Mouse (Mus musculus) heart, embryonic 14.5 days (tissue): ENCODE measurements at regions not wholly inside any gene's neighbourhood (a gene's known extent, or its start where the extent isn't known, plus 50 kb on each side); places are given as distances from the start of the nearest gene placed in this dataset.

ENCODE experiments used
- ATAC-seq: fragments of 200-750 bp; cut with Nextera tagmentation; 2 replicates; pipeline ENCODE4 v1.8.0; 2017; ENCODE audit warnings: low read depth, moderate TSS enrichment; ENCODE audit not compliant: insufficient number of reproducible peaks, insufficient read depth, low FRiP score
- H3K27ac ChIP-seq, 2 experiments: fragments of 200-500 bp in 1 of 2; fragments of 300-500 bp in 1 of 2; sonication (generic) in 1 of 2; replicated peaks in 1 of 2; 2 replicates each; pipeline ENCODE4 v1.5.1; 2012 to 2014; ENCODE audit warnings: low read depth in 2 of 2, low read length in 2 of 2, control low read depth in 1 of 2, mild to moderate bottlenecking in 1 of 2, mixed read lengths in 1 of 2; ENCODE audit not compliant: control insufficient read depth in 1 of 2, insufficient read depth in 1 of 2
- H3K27me3 ChIP-seq: fragments of 300-500 bp; sonication (generic); 2 replicates; pipeline ENCODE4 v1.6.1; 2014; ENCODE audit warnings: mild to moderate bottlenecking, low read length, control low read depth; ENCODE audit not compliant: control insufficient read depth, insufficient read depth
- H3K36me3 ChIP-seq: fragments of 300-500 bp; sonication (generic); 2 replicates; pipeline ENCODE4 v1.6.1; 2014; ENCODE audit warnings: mild to moderate bottlenecking, control low read depth, low read length, mixed read lengths; ENCODE audit not compliant: control insufficient read depth, insufficient read depth
- H3K4me1 ChIP-seq, 2 experiments: fragments of 200-500 bp in 1 of 2; fragments of 300-500 bp in 1 of 2; sonication (generic) in 1 of 2; 2 replicates each; pipeline ENCODE4 v1.6.1; 2012 to 2014; ENCODE audit warnings: low read length in 2 of 2, control low read depth in 1 of 2, mixed read lengths in 1 of 2; ENCODE audit not compliant: control insufficient read depth in 2 of 2, insufficient read depth in 2 of 2
- H3K4me2 ChIP-seq: fragments of 300-500 bp; sonication (generic); 2 replicates; pipeline ENCODE4 v1.6.1; 2014; ENCODE audit warnings: mild to moderate bottlenecking, low read length
- H3K4me3 ChIP-seq, 2 experiments: fragments of 200-500 bp in 1 of 2; fragments of 300-500 bp in 1 of 2; sonication (generic) in 1 of 2; 2 replicates each; pipeline ENCODE4 v1.5.1; 2012 to 2014; ENCODE audit warnings: low read length in 2 of 2, mild to moderate bottlenecking in 2 of 2, control low read depth in 1 of 2, low read depth in 1 of 2, moderate library complexity in 1 of 2; ENCODE audit not compliant: control insufficient read depth in 1 of 2, insufficient read depth in 1 of 2
- H3K9ac ChIP-seq: fragments of 300-500 bp; sonication (generic); 2 replicates; pipeline ENCODE4 v1.6.1; 2014; ENCODE audit warnings: mild to moderate bottlenecking, low read length
- H3K9me3 ChIP-seq: fragments of 300-500 bp; sonication (generic); 2 replicates; pipeline ENCODE4 v1.6.1; 2016; ENCODE audit warnings: low read length, control low read depth; ENCODE audit not compliant: control insufficient read depth
- WGBS: fragments of 180-500 bp; shearing (Covaris S2); extraction: QIAGEN DNeasy Blood & Tissue Kit; methylation state at CpG from one replicate; pipeline ENCODE4 v1.1.7; 2014; 5-methylcytosine and 5-hydroxymethylcytosine counted together

DNA sequence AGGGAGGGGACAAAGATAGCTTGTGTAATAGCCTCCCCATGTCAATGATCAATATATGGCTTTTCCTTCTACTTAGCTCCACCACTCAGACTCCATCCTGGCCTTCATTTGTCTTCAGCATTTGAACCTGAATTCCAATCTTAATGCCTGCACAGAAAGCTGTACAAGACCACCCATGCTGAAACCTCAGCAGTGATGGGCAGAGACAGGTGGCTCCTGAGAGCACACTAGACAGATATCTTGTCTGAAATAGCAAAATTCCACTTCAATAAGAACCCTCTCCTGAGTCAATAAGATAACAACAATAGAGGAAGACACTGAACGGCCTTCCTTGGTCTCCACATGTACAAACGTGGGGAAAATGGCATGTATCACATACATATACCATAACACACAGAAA is 1345.0 kb upstream of the Lrrc6 start:
- 69% methylated on average over 2 of the region's 2 CpGs for WGBS
- Histone ChIP-seq H3K4me2 (no peak overlapping the region), H3K9ac (no peak overlapping the region), H3K9me3 (no peaks in the 10 kb centered on the region), H3K27ac (no peak overlapping the region), H3K4me3 (no peak overlapping the region), H3K4me1 (no peaks in the 10 kb centered on the region), H3K27me3 (no peaks in the 10 kb centered on the region), H3K36me3 (no peaks in the 10 kb centered on the region)
- ATAC-seq, result no peak

DNA sequence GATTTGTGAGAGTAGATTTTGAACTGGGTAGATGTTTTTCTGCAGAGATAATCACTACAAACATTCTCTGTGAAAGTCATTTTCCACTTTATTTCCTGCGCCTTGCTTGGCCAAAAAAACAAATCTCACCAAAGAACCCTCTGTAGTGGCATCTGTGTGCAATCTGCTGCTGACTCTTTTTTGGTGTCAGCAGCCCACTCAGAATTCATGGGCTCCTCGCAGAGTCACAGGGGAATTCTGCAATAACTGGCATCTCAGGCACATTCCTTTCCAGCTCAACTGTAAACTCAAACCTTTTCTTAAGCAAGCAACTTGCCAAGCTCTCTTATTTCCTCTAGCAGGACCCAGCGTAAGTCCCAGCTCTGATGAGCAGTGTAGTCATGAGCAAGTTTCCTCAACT is 1340.0 kb upstream of the Lrrc6 start:
- Histone ChIP-seq H3K4me3 (no peak overlapping the region), H3K27me3 (no peaks in the 10 kb centered on the region), H3K36me3 (no peaks in the 10 kb centered on the region), H3K4me1 (no peaks in the 10 kb centered on the region), H3K4me2 (no peak overlapping the region), H3K27ac (no peak overlapping the region), H3K9ac (no peak overlapping the region), H3K9me3 (no peaks in the 10 kb centered on the region)
- no peak for ATAC-seq
- WGBS, result 71% methylated on average over 3 of the region's 3 CpGs

DNA sequence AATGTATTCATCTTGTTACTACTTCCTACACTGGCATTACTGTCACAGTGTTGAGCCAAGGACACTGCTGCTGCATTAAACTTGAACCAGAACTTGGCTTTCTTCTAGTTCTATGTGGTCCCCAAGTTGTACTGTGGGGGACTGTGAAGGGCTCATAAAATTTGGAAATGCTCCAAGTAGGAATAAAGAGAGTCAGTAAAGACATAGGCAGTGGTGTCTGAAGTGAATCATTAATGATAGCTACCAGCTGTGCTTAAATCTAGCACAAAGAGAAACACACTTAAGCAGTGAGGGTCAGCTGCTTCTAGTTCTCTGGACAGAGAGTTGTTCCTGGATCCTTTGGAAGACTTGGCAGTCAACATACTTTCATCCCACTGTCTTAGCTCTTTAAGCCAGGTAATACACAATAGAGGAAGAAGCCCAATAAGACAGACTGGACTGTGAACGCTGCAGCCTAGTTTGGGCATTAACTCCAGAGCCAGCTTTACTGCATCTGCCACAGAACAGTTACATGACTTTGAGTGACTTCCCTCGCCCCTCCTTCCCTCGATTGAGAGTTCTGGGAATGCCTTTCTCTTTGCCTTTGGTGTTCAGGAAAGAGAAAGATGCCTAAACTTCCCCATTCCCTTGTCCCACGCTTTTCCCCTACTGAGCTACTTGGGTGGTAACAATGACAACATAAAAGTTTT is 1325.2 kb upstream of the Lrrc6 start:
- H3K9me3 ChIP-seq, result no peaks in the 10 kb centered on the region
- 72% methylated on average over 4 of the region's 4 CpGs for WGBS
- no peak for ATAC-seq
- no peaks in the 10 kb centered on the region for H3K27me3 ChIP-seq
- H3K36me3 ChIP-seq, result no peaks in the 10 kb centered on the region
- H3K27ac ChIP-seq, result no peak overlapping the region
- no peaks in the 10 kb centered on the region for H3K4me1 ChIP-seq
- H3K9ac ChIP-seq, result no peak overlapping the region
- H3K4me3 ChIP-seq, result no peak overlapping the region
- no peak overlapping the region for H3K4me2 ChIP-seq

DNA sequence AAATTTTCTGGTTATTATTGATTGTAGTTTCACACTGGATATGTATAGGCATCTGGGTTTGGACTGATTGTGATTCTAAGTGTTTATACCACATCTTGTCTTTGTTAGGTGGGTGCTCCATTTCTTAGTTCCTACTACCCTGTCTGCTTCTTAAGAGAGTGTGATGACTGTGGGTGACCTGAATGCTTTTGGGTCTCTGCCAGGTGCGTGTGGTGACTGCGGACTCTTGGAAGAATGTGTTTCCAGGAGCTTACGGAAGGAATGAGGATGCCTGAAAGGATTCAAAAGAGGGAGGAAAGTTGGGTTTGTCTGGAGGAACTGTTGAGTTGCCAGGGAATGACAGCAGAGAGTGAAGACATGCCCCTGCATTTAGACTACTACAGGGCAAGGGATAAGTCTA is 1322.5 kb upstream of the Lrrc6 start:
- no peaks in the 10 kb centered on the region for H3K27me3 ChIP-seq
- no peaks in the 10 kb centered on the region for H3K9me3 ChIP-seq
- H3K4me2 ChIP-seq, result no peak overlapping the region
- WGBS, result 68% methylated on average over 3 of the region's 3 CpGs
- H3K9ac ChIP-seq, result no peak overlapping the region
- H3K27ac ChIP-seq, result no peak overlapping the region
- no peaks in the 10 kb centered on the region for H3K4me1 ChIP-seq
- H3K4me3 ChIP-seq, result no peak overlapping the region
- no peaks in the 10 kb centered on the region for H3K36me3 ChIP-seq
- no peak for ATAC-seq

DNA sequence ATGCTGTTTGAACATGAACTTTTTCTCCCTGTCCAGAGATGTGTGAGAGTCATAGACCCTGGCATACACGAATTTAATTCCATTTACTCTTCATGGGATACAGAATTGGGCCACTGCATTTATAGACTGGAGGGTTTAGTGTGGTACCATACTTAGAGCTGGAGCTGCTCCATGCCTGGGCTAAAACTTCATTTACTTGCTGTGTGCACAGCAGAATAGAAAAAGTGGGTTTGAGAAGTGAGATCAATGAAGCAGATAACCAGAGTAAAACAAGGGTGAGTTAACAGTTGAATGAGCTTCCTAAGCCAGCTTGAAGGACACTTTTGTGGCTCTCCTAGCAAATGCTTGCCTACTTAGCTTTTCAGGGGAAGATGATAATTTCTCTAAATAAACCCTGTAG is 1299.2 kb upstream of the Lrrc6 start:
- Histone ChIP-seq H3K27me3 (no peaks in the 10 kb centered on the region), H3K36me3 (no peaks in the 10 kb centered on the region), H3K9me3 (no peaks in the 10 kb centered on the region), H3K4me2 (no peak overlapping the region), H3K4me3 (no peak overlapping the region), H3K4me1 (no peaks in the 10 kb centered on the region), H3K27ac (no peak overlapping the region), H3K9ac (no peak overlapping the region)
- WGBS, result 75% methylated on average over 1 of the region's 1 CpGs
- ATAC-seq, result no peak

DNA sequence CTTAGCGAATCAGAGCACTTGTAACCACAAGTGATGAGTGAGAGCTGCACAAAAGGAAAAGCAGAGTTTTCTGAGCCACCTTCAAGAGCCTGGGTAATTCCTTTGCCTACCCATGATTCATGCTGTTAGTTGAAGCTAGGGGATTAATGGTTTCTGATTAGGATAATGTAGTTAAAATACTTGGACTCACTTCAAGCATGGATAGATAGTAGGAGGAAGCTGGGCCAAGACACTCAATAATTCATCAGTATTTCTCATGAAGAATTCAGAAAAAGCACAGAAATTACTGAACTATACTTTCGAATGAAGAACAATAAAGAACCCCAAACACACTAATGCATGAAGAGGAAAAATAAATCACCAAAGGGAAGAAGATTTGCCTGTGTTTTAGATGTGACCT is 1294.9 kb upstream of the Lrrc6 start:
- Histone ChIP-seq H3K4me2 (no peak overlapping the region), H3K27ac (no peak overlapping the region), H3K27me3 (no peaks in the 10 kb centered on the region), H3K36me3 (no peaks in the 10 kb centered on the region), H3K4me1 (no peaks in the 10 kb centered on the region), H3K9me3 (no peaks in the 10 kb centered on the region), H3K9ac (no peak overlapping the region), H3K4me3 (no peak overlapping the region)
- no peak for ATAC-seq
- 75% methylated on average over 2 of the region's 2 CpGs for WGBS

DNA sequence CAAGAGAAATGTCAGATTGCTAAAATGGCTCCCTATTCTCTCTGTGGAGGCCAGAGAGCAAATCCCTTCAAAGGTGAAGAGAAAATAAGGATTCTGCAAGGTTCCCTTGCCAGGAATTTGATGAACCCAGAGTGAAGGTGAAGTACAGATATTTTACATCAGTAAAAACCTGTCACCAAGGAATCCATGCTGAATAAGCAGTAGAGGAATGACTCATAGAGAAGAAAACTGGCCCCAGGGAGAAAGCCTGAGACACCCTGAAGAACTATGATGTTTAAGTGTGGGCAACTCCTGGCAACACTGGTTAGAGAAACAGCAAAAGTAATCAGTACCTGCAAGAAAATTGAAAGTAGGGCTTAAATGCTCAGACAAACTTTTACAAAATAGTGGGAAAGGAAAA is 1292.1 kb upstream of the Lrrc6 start:
- no peaks in the 10 kb centered on the region for H3K4me1 ChIP-seq
- no peak for ATAC-seq
- no peaks in the 10 kb centered on the region for H3K27me3 ChIP-seq
- no peak overlapping the region for H3K9ac ChIP-seq
- H3K27ac ChIP-seq, result no peak overlapping the region
- H3K4me2 ChIP-seq, result no peak overlapping the region
- H3K36me3 ChIP-seq, result no peaks in the 10 kb centered on the region
- no peak overlapping the region for H3K4me3 ChIP-seq
- H3K9me3 ChIP-seq, result no peaks in the 10 kb centered on the region

DNA sequence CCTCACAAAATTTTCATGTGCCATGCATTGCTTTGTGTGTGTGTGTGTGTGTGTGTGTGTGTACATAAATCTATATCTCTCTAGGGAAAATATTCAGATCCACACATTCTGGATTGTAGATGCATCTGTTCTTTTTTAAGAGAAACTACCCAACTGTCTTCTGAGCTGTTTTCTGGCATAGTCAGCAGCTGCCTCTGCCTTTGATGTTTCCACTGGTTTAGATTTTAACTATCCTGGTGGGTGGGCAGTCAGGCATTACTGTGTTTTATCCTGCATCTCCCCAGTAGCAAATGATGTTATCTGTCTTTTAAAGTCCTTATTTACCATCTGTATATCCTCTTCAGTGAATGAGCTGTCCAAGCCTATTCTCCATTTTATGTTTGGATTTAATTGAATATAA is 1287.9 kb upstream of the Lrrc6 start:
- no peaks in the 10 kb centered on the region for H3K4me1 ChIP-seq
- H3K27ac ChIP-seq, result no peak overlapping the region
- no peak for ATAC-seq
- no peak overlapping the region for H3K9ac ChIP-seq
- no peak overlapping the region for H3K4me2 ChIP-seq
- H3K4me3 ChIP-seq, result no peak overlapping the region
- H3K9me3 ChIP-seq, result no peaks in the 10 kb centered on the region
- no peaks in the 10 kb centered on the region for H3K36me3 ChIP-seq
- no peaks in the 10 kb centered on the region for H3K27me3 ChIP-seq
